Mouse (Mus musculus): ENCODE data around the gene Adgrl3.

Gene Adgrl3

GRCm38 (mm10) chr5:81584945-81585344, 565.0 kb downstream of the Adgrl3 start:
- DNase-seq = no peak

- no peak for DNase-seq
Observed at GRCm38 (mm10) chr5:81590005-81590694, 570.2 kb downstream of the Adgrl3 start.

- DNase-seq = no peak
Observed at GRCm38 (mm10) chr5:81591481-81591880, 571.5 kb downstream of the Adgrl3 start.

GRCm38 (mm10) chr5:81593396-81593995, 573.6 kb downstream of the Adgrl3 start:
- no peak for DNase-seq

- no peak for DNase-seq
Observed at GRCm38 (mm10) chr5:81598041-81598440, 578.1 kb downstream of the Adgrl3 start.

GRCm38 (mm10) chr5:81602889-81603288, 583.0 kb downstream of the Adgrl3 start:
- no peak for DNase-seq

GRCm38 (mm10) chr5:81605646-81606045, 585.7 kb downstream of the Adgrl3 start:
- DNase-seq = no peak

- peak; percentile 22 for DNase-seq
Observed at GRCm38 (mm10) chr5:81610223-81610622, 590.3 kb downstream of the Adgrl3 start.

- DNase-seq = no peak
Observed at GRCm38 (mm10) chr5:81614674-81615073, 594.7 kb downstream of the Adgrl3 start.

GRCm38 (mm10) chr5:81621106-81621505, 601.2 kb downstream of the Adgrl3 start:
- DNase-seq = no peak

GRCm38 (mm10) chr5:81621715-81622114, 601.8 kb downstream of the Adgrl3 start:
- no peak for DNase-seq

GRCm38 (mm10) chr5:81623846-81624245, 603.9 kb downstream of the Adgrl3 start:
- DNase-seq = no peak

GRCm38 (mm10) chr5:81636169-81636568, 616.2 kb downstream of the Adgrl3 start:
- no peak for DNase-seq

GRCm38 (mm10) chr5:81638422-81638821, 618.5 kb downstream of the Adgrl3 start:
- no peak for DNase-seq

- no peak for DNase-seq
Observed at GRCm38 (mm10) chr5:81640118-81640517, 620.2 kb downstream of the Adgrl3 start.

GRCm38 (mm10) chr5:81645557-81645956, 625.6 kb downstream of the Adgrl3 start:
- DNase-seq = no peak

- DNase-seq = no peak
Observed at GRCm38 (mm10) chr5:81653941-81654340, 634.0 kb downstream of the Adgrl3 start.

- DNase-seq = no peak
Observed at GRCm38 (mm10) chr5:81661611-81662390, 641.9 kb downstream of the Adgrl3 start.

GRCm38 (mm10) chr5:81671025-81671424, 651.1 kb downstream of the Adgrl3 start:
- no peak for DNase-seq

GRCm38 (mm10) chr5:81674275-81674974, 654.5 kb downstream of the Adgrl3 start:
- DNase-seq = no peak

- no peak for DNase-seq
Observed at GRCm38 (mm10) chr5:81674975-81675371, 655.0 kb downstream of the Adgrl3 start.

- DNase-seq = no peak
Observed at GRCm38 (mm10) chr5:81676896-81677295, 657.0 kb downstream of the Adgrl3 start.

GRCm38 (mm10) chr5:81686206-81686605, 666.3 kb downstream of the Adgrl3 start:
- no peak for DNase-seq

All from cerebellum, adult 11-12 months (tissue).